Mouse (Mus musculus): ENCODE data around the gene Frmd5. TPM values are rescaled to one million over a fixed set of nuclear protein-coding genes. Genes with fewer than 3 reads are reported as not detected.

The Frmd5 gene
- total RNA-seq, 1 experiment from 2014 or later: 1.6 TPM

- no peak for ATAC-seq (replicated peaks; ENCODE audit: insufficient number of reproducible peaks, low FRiP score, low TSS enrichment, poor library complexity, severe bottlenecking)
These were observed 95.0 kb downstream of the Frmd5 start for GRCm38 (mm10) chr2:121711748-121712384.

- ATAC-seq (replicated peaks; ENCODE audit: insufficient number of reproducible peaks, low FRiP score, low TSS enrichment, poor library complexity, severe bottlenecking): no peak
These were observed 97.8 kb downstream of the Frmd5 start for GRCm38 (mm10) chr2:121709096-121709495.

- no peak for ATAC-seq (replicated peaks; ENCODE audit: insufficient number of reproducible peaks, low FRiP score, low TSS enrichment, poor library complexity, severe bottlenecking)
These were observed 99.4 kb downstream of the Frmd5 start for GRCm38 (mm10) chr2:121707461-121707860.

GRCm38 (mm10) chr2:121705756-121706155 is 101.1 kb downstream of the Frmd5 start:
- ATAC-seq (replicated peaks; ENCODE audit: insufficient number of reproducible peaks, low FRiP score, low TSS enrichment, poor library complexity, severe bottlenecking): no peak

- ATAC-seq (replicated peaks; ENCODE audit: insufficient number of reproducible peaks, low FRiP score, low TSS enrichment, poor library complexity, severe bottlenecking): no peak
These were observed 107.6 kb downstream of the Frmd5 start for GRCm38 (mm10) chr2:121699331-121699730.

GRCm38 (mm10) chr2:121695436-121695835 is 111.5 kb downstream of the Frmd5 start:
- ATAC-seq (replicated peaks; ENCODE audit: insufficient number of reproducible peaks, low FRiP score, low TSS enrichment, poor library complexity, severe bottlenecking): no peak

GRCm38 (mm10) chr2:121688107-121688506 is 118.8 kb downstream of the Frmd5 start:
- no peak for ATAC-seq (replicated peaks; ENCODE audit: insufficient number of reproducible peaks, low FRiP score, low TSS enrichment, poor library complexity, severe bottlenecking)

- no peak for ATAC-seq (replicated peaks; ENCODE audit: insufficient number of reproducible peaks, low FRiP score, low TSS enrichment, poor library complexity, severe bottlenecking)
These were observed 123.3 kb downstream of the Frmd5 start for GRCm38 (mm10) chr2:121683606-121684005.

- no peak for ATAC-seq (replicated peaks; ENCODE audit: insufficient number of reproducible peaks, low FRiP score, low TSS enrichment, poor library complexity, severe bottlenecking)
These were observed 124.5 kb downstream of the Frmd5 start for GRCm38 (mm10) chr2:121682361-121682760.

GRCm38 (mm10) chr2:121679711-121680110 is 127.2 kb downstream of the Frmd5 start:
- no peak for ATAC-seq (replicated peaks; ENCODE audit: insufficient number of reproducible peaks, low FRiP score, low TSS enrichment, poor library complexity, severe bottlenecking)

- no peak for ATAC-seq (replicated peaks; ENCODE audit: insufficient number of reproducible peaks, low FRiP score, low TSS enrichment, poor library complexity, severe bottlenecking)
These were observed 129.3 kb downstream of the Frmd5 start for GRCm38 (mm10) chr2:121677649-121677986.

- no peak for ATAC-seq (replicated peaks; ENCODE audit: insufficient number of reproducible peaks, low FRiP score, low TSS enrichment, poor library complexity, severe bottlenecking)
These were observed 129.8 kb downstream of the Frmd5 start for GRCm38 (mm10) chr2:121676951-121677648.

- ATAC-seq (replicated peaks; ENCODE audit: insufficient number of reproducible peaks, low FRiP score, low TSS enrichment, poor library complexity, severe bottlenecking): no peak
These were observed 131.0 kb downstream of the Frmd5 start for GRCm38 (mm10) chr2:121675895-121676294.

GRCm38 (mm10) chr2:121675136-121675535 is 131.8 kb downstream of the Frmd5 start:
- no peak for ATAC-seq (replicated peaks; ENCODE audit: insufficient number of reproducible peaks, low FRiP score, low TSS enrichment, poor library complexity, severe bottlenecking)

- no peak for ATAC-seq (replicated peaks; ENCODE audit: insufficient number of reproducible peaks, low FRiP score, low TSS enrichment, poor library complexity, severe bottlenecking)
These were observed 132.7 kb downstream of the Frmd5 start for GRCm38 (mm10) chr2:121674211-121674610.

- no peak for ATAC-seq (replicated peaks; ENCODE audit: insufficient number of reproducible peaks, low FRiP score, low TSS enrichment, poor library complexity, severe bottlenecking)
These were observed 137.0 kb downstream of the Frmd5 start for GRCm38 (mm10) chr2:121669846-121670245.

GRCm38 (mm10) chr2:121668256-121668655 is 138.6 kb downstream of the Frmd5 start:
- no peak for ATAC-seq (replicated peaks; ENCODE audit: insufficient number of reproducible peaks, low FRiP score, low TSS enrichment, poor library complexity, severe bottlenecking)

- ATAC-seq (replicated peaks; ENCODE audit: insufficient number of reproducible peaks, low FRiP score, low TSS enrichment, poor library complexity, severe bottlenecking): no peak
These were observed 145.8 kb downstream of the Frmd5 start for GRCm38 (mm10) chr2:121661160-121661502.

- no peak for ATAC-seq (replicated peaks; ENCODE audit: insufficient number of reproducible peaks, low FRiP score, low TSS enrichment, poor library complexity, severe bottlenecking)
These were observed 146.3 kb downstream of the Frmd5 start for GRCm38 (mm10) chr2:121660461-121661159.

- ATAC-seq (replicated peaks; ENCODE audit: insufficient number of reproducible peaks, low FRiP score, low TSS enrichment, poor library complexity, severe bottlenecking): no peak
These were observed 147.5 kb downstream of the Frmd5 start for GRCm38 (mm10) chr2:121659350-121659749.

Data from monocyte, adult 5-6 weeks (primary cell).